Mouse (Mus musculus): ENCODE data around the gene Galnt17. TPM values are rescaled to one million over a fixed set of nuclear protein-coding genes. Genes with fewer than 3 reads are reported as not detected.
A peak's percentile ranks its signal among the peaks of the same experiment; 100 is the strongest.

Galnt17 gene
- total RNA-seq, 2 experiments from 2014 or later: 3.4 to 3.6 TPM

- no peak for DNase-seq (ENCODE audit: low spot score)
- intact Hi-C loops (cut with DNase I): no loop called here
Observed at GRCm38 (mm10) chr5:130871086-130871485, 437.2 kb downstream of the Galnt17 start.

- DNase-seq (ENCODE audit: low spot score): no peak
- intact Hi-C loops (cut with DNase I): no loop called here
Observed at GRCm38 (mm10) chr5:130869869-130870268, 438.4 kb downstream of the Galnt17 start.

- no peak for DNase-seq (ENCODE audit: low spot score)
- intact Hi-C loops (cut with DNase I): loop anchor here (2.0 kb wide), 1 partner anchor 566 kb away; no protein-coding TSS in a partner anchor
Observed at GRCm38 (mm10) chr5:130862302-130862701, 446.0 kb downstream of the Galnt17 start.

GRCm38 (mm10) chr5:130859736-130860135 lies 448.6 kb downstream of the Galnt17 start:
- intact Hi-C loops (cut with DNase I): loop anchor here (2.0 kb wide), 1 partner anchor 585 kb away; no protein-coding TSS in a partner anchor
- DNase-seq (ENCODE audit: low spot score): no peak

GRCm38 (mm10) chr5:130858706-130859105 lies 449.6 kb downstream of the Galnt17 start:
- intact Hi-C loops (cut with DNase I): loop anchor here (2.0 kb wide), 1 partner anchor 584 kb away; no protein-coding TSS in a partner anchor
- DNase-seq (ENCODE audit: low spot score): no peak

- intact Hi-C loops (cut with DNase I): loop anchor here (2.0 kb wide), 1 partner anchor 583 kb away; no protein-coding TSS in a partner anchor
Observed at GRCm38 (mm10) chr5:130858148-130858547, 450.1 kb downstream of the Galnt17 start.

GRCm38 (mm10) chr5:130854430-130854829 lies 453.9 kb downstream of the Galnt17 start:
- intact Hi-C loops (cut with DNase I): no loop called here
- no peak for DNase-seq (ENCODE audit: low spot score)

More at GRCm38 (mm10) chr5:130858148-130858547, 450.1 kb downstream of the Galnt17 start:
- no peak for DNase-seq (ENCODE audit: low spot score)

GRCm38 (mm10) chr5:130853371-130853770 lies 454.9 kb downstream of the Galnt17 start:
- peak; percentile 52 for DNase-seq (ENCODE audit: low spot score)
- intact Hi-C loops (cut with DNase I): loop anchor here (2.0 kb wide), 2 partner anchors 447 to 577 kb away; no protein-coding TSS in a partner anchor

- no peak for DNase-seq (ENCODE audit: low spot score)
- intact Hi-C loops (cut with DNase I): loop anchor here (2.0 kb wide), 2 partner anchors 445 to 575 kb away; no protein-coding TSS in a partner anchor
Observed at GRCm38 (mm10) chr5:130852182-130852581, 456.1 kb downstream of the Galnt17 start.

- DNase-seq (ENCODE audit: low spot score): no peak
- intact Hi-C loops (cut with DNase I): no loop called here
Observed at GRCm38 (mm10) chr5:130849610-130850009, 458.7 kb downstream of the Galnt17 start.

- DNase-seq (ENCODE audit: low spot score): no peak
- intact Hi-C loops (cut with DNase I): no loop called here
Observed at GRCm38 (mm10) chr5:130848562-130848961, 459.7 kb downstream of the Galnt17 start.

- intact Hi-C loops (cut with DNase I): no loop called here
- no peak for DNase-seq (ENCODE audit: low spot score)
Observed at GRCm38 (mm10) chr5:130825797-130826196, 482.5 kb downstream of the Galnt17 start.
